ENCODE assay signal across 7 mouse cellular contexts in the genomic region with DNA sequence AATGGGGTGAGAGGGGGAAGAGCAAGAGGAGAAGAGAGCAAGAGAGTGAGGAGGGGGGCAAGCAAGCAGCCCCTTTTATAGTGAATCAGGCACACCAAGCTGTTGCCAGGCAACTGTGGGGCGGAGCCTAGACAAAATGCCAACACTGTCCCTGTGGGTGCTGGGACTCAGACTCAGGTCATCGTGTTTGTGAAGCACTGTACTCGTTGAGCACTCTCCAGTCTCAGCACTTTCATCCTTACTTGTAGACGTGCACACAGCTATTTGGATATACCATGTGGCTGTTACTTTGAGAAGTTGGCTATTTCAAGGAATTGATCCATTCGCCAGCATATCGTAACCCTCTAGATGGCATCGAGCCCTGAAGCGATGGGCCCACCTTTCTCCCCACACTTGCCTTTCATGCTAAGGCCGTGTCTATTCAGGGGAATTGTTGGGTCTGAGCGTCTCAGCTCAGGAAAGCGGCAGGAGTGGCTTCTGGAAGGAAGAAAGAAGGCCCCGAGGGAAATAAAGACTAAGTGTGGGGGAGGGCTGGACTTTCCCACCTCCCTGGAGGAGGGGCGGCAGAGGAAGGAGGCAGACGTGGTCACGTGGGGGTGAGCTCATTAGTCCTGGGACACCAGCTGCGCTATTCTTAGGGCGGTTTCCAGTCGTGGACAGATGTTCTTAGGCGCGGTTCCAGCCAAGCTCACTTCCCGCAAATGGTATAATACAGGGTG. TPM values are rescaled to one million over a fixed set of nuclear protein-coding genes. Genes with fewer than 3 reads are reported as not detected.
DNase-seq lines count a peak whose midpoint lies in the region; ATAC-seq and TF ChIP-seq lines count a peak whose summit lies in the region.

No protein-coding gene starts in this region.

- peaks cover 28% of the 10 kb centered on the region for H3K4me1 ChIP-seq in limb, embryonic 14.5 days (ENCODE audit: control insufficient read depth, insufficient read depth, low read length)
- peaks cover 54% of the 10 kb centered on the region for H3K4me1 ChIP-seq in midbrain, embryonic 14.5 days (ENCODE audit: control insufficient read depth, insufficient read depth, low read length)

- H3K4me2 ChIP-seq in limb, embryonic 14.5 days (replicated peaks; ENCODE audit: low read depth, low read length, severe bottlenecking): peak overlapping the region; percentile 55
- H3K4me2 ChIP-seq in midbrain, embryonic 14.5 days (ENCODE audit: low read length): peak overlapping the region; percentile 53

- 2% methylated on average over 21 of the region's 21 CpGs for whole genome bisulfite sequencing in limb, embryonic 14.5 days
- under 1% methylated on average over 21 of the region's 21 CpGs for WGBS in midbrain, embryonic 14.5 days

- intact Hi-C loops in gastrocnemius, postnatal 14 days (cut with DNase I; ENCODE audit: low total_unique reads): no loop called here

- DNase-seq in R1 (ENCODE audit: low read depth, low spot score): peak; percentile 98
- DNase-seq in c-Kit-positive CD71-positive TER-119-positive erythroid progenitor cells, embryonic 14.5 days (ENCODE audit: low spot score): peak; percentile 61
- peak; percentile 92 for DNase-seq in gastrocnemius, postnatal 14 days
- DNase-seq in induced T-regulatory cell, adult 2 months (ENCODE audit: low read depth): peak; percentile 74
- DNase-seq in limb, embryonic 14.5 days (ENCODE audit: low spot score): peak; percentile 96
- peak; percentile 85 for DNase-seq in midbrain, embryonic 14.5 days
- peak; percentile 78 to 79 for DNase-seq in spleen, postnatal 36 days (ENCODE audit: low spot score in 2 of 2)

- H3K27ac ChIP-seq in limb, embryonic 14.5 days (replicated peaks; ENCODE audit: low read depth, low read length): peak overlapping the region; percentile 76
- peak overlapping the region; percentile 85 for H3K27ac ChIP-seq in midbrain, embryonic 14.5 days (replicated peaks; ENCODE audit: low read depth, low read length)

- H3K4me3 ChIP-seq in limb, embryonic 14.5 days (replicated peaks; ENCODE audit: low read length): peak overlapping the region; percentile 24
- H3K4me3 ChIP-seq in midbrain, embryonic 14.5 days (replicated peaks; ENCODE audit: low read depth, low read length): peak overlapping the region; percentile 18

- no peaks in the 10 kb centered on the region for H3K27me3 ChIP-seq in limb, embryonic 14.5 days (ENCODE audit: control insufficient read depth, insufficient read depth, low read length)
- H3K27me3 ChIP-seq in midbrain, embryonic 14.5 days (ENCODE audit: control insufficient read depth, insufficient read depth, low read length): no peaks in the 10 kb centered on the region

- H3K36me3 ChIP-seq in limb, embryonic 14.5 days (ENCODE audit: control insufficient read depth, insufficient read depth, low read length): peaks cover 3% of the 10 kb centered on the region; the same call in 1 of the 2 replicates
- no peaks in the 10 kb centered on the region for H3K36me3 ChIP-seq in midbrain, embryonic 14.5 days (ENCODE audit: control insufficient read depth, insufficient read depth, low read length)

- ATAC-seq in limb, embryonic 14.5 days (ENCODE audit: low FRiP score, low read depth): peak; percentile 91
- peak; percentile 65 for ATAC-seq in midbrain, embryonic 14.5 days (ENCODE audit: low FRiP score, low TSS enrichment)

- TF ChIP-seq POLR2A in limb, embryonic 14.5 days (IDR thresholded peaks at IDR 0.05; ENCODE audit: borderline replicate concordance, extremely low read depth, insufficient read depth, insufficient read length): no peak

- peak overlapping the region; percentile 3 for H3K9ac ChIP-seq in limb, embryonic 14.5 days (ENCODE audit: low read depth, low read length, severe bottlenecking)
- peak overlapping the region; percentile 39; the same call in 1 of the 2 replicates for H3K9ac ChIP-seq in midbrain, embryonic 14.5 days (replicated peaks; ENCODE audit: low read length)

- no peaks in the 10 kb centered on the region for H3K9me3 ChIP-seq in limb, embryonic 14.5 days (ENCODE audit: control insufficient read depth, low read length)
- no peaks in the 10 kb centered on the region for H3K9me3 ChIP-seq in midbrain, embryonic 14.5 days (ENCODE audit: control insufficient read depth, low read length)

RNA-seq across cellular contexts. Expression of gene Trak1, which starts 16.5 kb away (rescaled TPM):
- total RNA-seq in gastrocnemius, postnatal 14 days (2021): 100 to 1,000 TPM; 167 to 178 TPM
- polyA plus RNA-seq in limb, embryonic 14.5 days (2012; rRNA removed): 31.2 and 37.5 TPM in 2 replicates
- 20.0 and 20.8 TPM in 2 replicates for polyA plus RNA-seq in limb, embryonic 14.5 days (2014; fragmentation: Nextera tagmentation; extraction: Ambion mirVana)
- polyA plus RNA-seq in midbrain, embryonic 14.5 days (2014; fragmentation: Nextera tagmentation; extraction: Ambion mirVana): 47.0 and 53.6 TPM in 2 replicates

RNA-seq across cellular contexts. Expression of gene Ulk4, which starts 36.8 kb away (rescaled TPM):
- under 1 TPM; 0.31 to 0.41 TPM for total RNA-seq in gastrocnemius, postnatal 14 days (2021)
- polyA plus RNA-seq in limb, embryonic 14.5 days (2012; rRNA removed): 6.4 and 7.2 TPM in 2 replicates
- polyA plus RNA-seq in limb, embryonic 14.5 days (2014; fragmentation: Nextera tagmentation; extraction: Ambion mirVana): 120 and 123 TPM in 2 replicates
- polyA plus RNA-seq in midbrain, embryonic 14.5 days (2014; fragmentation: Nextera tagmentation; extraction: Ambion mirVana): 75.7 and 79.0 TPM in 2 replicates

Comparison
In these comparisons a context has a peak if more than half of its experiments do, and no peak if none do; other contexts are left out.
1. Peak in every context shown above with its lines: DNase-seq, ATAC-seq, H3K4me3 ChIP-seq and H3K27ac ChIP-seq.